Mouse (Mus musculus) urinary bladder, postnatal 0 days (tissue): ENCODE results near the gene Hmcn2. TPM values are rescaled to one million over a fixed set of nuclear protein-coding genes. Genes with fewer than 3 reads are reported as not detected.

Source experiments
- polyA plus RNA-seq: library from polyadenylated mRNA; unstranded; fragments of >200 nt; fragmentation: Nextera tagmentation; extraction: Ambion mirVana; gene quantifications from 2 replicates; pipeline ENCODE4 v1.2.1, GENCODE M21; 2015

Hmcn2 gene
- 4.4 and 4.5 TPM in 2 replicates for polyA plus RNA-seq

GRCm38 (mm10) chr2:31314007-31314465, at the start of gene Hmcn2:
Gene Hmcn2 (plus strand): TSS chr2:31314415.

DNA sequence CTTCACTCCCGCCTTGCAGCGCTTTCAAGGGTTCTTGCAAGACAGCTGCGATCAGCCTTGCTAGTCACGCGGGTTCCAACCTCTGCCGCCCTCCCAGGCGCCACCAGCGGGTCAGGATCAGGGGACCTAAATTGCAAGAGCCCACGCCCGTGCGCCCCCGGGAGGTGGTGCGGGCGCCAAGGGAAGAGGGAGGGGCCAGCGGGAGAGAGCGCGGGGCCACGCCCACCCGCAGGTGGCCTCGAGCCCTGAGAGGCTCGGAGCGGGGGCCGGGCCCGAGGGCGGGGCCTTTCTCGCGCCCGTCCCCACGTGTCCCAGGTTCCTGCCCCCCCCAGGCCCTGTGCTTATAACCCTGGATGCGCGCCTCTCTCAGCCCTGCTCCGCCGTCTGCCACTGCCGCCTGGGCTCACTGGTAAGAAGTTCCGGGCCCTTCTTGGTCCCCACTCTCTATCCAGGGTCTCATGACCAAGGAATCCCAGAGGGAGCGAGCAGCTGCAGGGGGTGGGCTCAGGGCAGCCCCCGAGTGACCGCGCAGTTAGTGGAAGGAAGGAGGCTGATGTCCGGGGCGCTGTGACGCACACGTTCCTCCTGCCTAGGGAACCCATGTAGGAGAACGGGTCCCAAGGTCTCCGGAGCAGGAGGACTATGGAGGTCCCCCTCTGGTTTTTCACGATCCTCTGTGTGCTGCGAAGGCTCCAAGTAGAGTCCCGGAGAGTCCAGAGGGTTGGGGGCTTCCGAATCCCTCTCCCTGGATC, 155.9 kb downstream of the Hmcn2 start, which contains the start of gene Ass1:
TSS of gene Ass1 (plus strand) at position 277 of the 752 bp plus-strand sequence.

Other genes with a start within 250 kb of the Hmcn2 start
- 47.6 and 48.3 TPM in 2 replicates for gene Fnbp1, start 172.4 kb upstream of the Hmcn2 start, polyA plus RNA-seq
- gene Gpr107, start 162.1 kb upstream of the Hmcn2 start, polyA plus RNA-seq, result 25.7 and 27.8 TPM in 2 replicates
- gene Ncs1, start 68.6 kb upstream of the Hmcn2 start, polyA plus RNA-seq, result 18.9 and 19.4 TPM in 2 replicates
- 13.9 and 19.5 TPM in 2 replicates for gene Ass1, start 155.8 kb downstream of the Hmcn2 start, polyA plus RNA-seq